Mouse (Mus musculus): ENCODE measurements around the gene Ero1lb. TPM values are rescaled to one million over a fixed set of nuclear protein-coding genes. Genes with fewer than 3 reads are reported as not detected.
A peak's percentile ranks its signal among the peaks of the same experiment; 100 is the strongest.
"Not testable (repeated sequence)": the region's sequence is repeated elsewhere in the genome, so short reads cannot be mapped to it uniquely, and the experiment has no call there.

Ero1lb gene
- total RNA-seq, 2 experiments from 2014 or later: 1.1 to 1.4 TPM

DNA sequence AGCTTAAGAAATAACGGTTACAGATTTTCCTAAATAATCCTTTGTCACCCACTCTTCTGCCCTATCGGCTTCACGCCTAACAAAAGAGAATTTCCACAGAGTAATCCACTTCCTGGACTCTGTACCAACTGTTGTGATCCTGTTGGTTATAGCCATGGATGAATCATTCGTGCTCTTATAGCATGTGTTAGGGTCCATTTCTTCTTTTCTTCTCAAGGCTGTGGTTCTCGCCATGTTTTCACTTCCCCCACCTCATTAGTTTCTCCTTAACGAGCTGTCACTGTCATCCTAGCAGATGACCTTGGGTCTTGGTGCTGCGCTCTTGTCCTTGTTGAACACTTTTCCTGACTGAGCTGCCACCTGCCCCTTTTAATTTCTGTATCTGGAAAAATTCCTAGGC is 4.1 kb downstream of the Ero1lb start:
- DNase-seq (ENCODE audit: low spot score in 2 of 2): no peak

GRCm38 (mm10) chr13:12574979-12575536 is 9.4 kb downstream of the Ero1lb start:
- no peak for DNase-seq (ENCODE audit: low spot score in 2 of 2)

DNA sequence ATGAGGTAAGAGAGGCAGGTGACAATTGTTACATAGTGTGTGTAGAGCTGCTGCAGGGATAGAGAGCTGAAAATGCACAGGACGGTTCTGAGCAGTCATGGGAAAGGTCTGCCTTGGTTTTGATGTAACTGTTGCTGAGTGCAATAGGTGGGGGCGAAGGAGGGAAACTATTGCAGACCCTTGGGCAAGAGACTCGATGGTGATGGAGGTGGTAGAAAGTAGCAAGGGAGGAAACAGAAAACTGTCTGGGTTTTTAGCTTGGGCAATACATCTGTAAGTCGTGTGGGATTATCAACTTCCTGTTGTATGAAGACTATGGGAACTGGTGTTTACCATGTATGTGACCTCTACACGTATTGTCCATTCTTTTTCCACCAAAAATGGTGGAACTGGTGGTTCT is 12.5 kb downstream of the Ero1lb start:
- no peak for DNase-seq (ENCODE audit: low spot score in 2 of 2)

GRCm38 (mm10) chr13:12589003-12589402 is 23.3 kb downstream of the Ero1lb start:
- peak in 1 of 2 experiments; percentile 31 for DNase-seq (ENCODE audit: low spot score in 2 of 2)

- DNase-seq (ENCODE audit: low spot score in 2 of 2): not testable (repeated sequence)
Measured at GRCm38 (mm10) chr13:12597075-12597474, 31.4 kb downstream of the Ero1lb start.

DNA sequence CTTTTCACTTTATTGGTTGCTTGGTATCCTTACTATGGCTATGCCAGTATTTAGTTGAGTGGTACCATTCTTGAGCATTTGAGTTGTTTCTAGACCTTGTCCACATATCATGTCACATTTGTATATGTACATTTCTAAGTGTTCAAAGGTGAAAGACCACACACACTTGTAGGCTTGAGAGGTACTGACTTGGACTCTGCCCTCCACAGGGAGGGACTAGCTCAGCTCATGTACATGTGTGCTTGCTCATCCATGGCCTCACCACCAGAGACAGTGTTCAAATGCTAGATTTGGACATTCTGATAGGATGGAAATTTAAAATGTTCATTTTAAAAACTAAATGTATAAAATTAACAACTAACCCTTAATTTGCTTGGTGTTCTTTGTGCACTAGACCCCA is 44.5 kb downstream of the Ero1lb start:
- not testable (repeated sequence) for DNase-seq (ENCODE audit: low spot score in 2 of 2)

- DNase-seq (ENCODE audit: low spot score in 2 of 2): not testable (repeated sequence)
Measured at GRCm38 (mm10) chr13:12614026-12614425, 48.4 kb downstream of the Ero1lb start.

- not testable (repeated sequence) for DNase-seq (ENCODE audit: low spot score in 2 of 2)
Measured at GRCm38 (mm10) chr13:12614591-12614990, 48.9 kb downstream of the Ero1lb start.

GRCm38 (mm10) chr13:12615014-12615413 is 49.3 kb downstream of the Ero1lb start:
- DNase-seq (ENCODE audit: low spot score in 2 of 2): not testable (repeated sequence)

GRCm38 (mm10) chr13:12616489-12616888 is 50.8 kb downstream of the Ero1lb start:
- not testable (repeated sequence) for DNase-seq (ENCODE audit: low spot score in 2 of 2)

DNA sequence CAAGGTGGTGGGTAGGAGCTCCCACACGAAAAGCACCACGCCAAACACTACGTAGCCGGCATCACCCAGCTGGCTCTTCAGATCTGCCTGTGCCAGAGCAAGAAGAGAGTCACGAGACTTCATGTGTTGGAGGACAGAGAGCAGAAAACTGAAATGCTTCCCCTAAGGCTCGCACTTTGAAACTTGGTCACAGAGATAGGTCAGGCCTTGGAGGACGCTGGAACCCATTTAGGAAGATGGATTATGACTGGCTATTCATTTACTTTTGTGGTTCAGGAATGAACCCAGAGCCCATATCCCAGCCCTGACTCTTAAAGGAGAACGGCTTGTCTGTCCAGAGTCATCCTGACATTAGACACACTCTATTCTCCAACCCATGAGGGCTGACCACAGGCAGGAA is 54.1 kb downstream of the Ero1lb start:
- DNase-seq (ENCODE audit: low spot score in 2 of 2): not testable (repeated sequence)

DNA sequence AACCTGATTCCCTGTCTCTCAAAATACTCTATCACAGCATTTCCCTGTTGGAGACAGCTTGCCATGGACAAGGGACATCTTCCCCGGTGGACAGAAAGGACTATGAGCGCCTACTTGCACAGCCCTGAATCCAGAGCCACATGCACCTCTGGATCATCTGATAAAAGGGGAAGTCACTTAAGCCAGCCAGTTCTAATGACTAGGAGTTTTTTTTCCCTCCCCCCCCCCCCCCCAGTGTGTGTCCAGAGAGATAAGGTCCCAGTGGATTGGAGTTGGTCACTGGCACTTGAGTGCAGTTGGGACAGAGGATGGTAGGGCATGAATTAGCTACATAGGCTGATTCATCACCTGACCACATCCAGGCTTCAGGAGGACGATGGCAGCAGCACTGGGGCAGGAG is 60.4 kb downstream of the Ero1lb start:
- DNase-seq (ENCODE audit: low spot score in 2 of 2): not testable (repeated sequence)

DNA sequence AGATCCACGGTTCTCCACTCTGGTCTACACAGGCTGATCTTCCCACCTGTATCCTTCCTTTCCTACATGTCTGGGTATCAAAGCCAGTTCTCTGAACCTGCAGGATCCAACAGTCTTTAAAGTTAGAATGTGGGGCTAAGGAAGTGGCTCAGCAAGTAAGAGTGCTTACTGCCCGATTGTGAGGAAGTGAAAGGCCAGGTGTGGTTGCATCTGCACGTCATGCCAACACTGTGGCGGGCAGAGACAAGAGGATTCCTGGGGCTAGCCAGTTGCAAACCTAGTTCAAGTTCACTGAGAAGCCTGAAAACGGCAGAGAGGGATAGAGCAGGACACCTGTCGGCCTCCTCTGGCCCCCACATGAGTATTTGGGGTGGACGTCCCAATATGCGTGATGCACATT is 62.1 kb downstream of the Ero1lb start:
- not testable (repeated sequence) for DNase-seq (ENCODE audit: low spot score in 2 of 2)

DNA sequence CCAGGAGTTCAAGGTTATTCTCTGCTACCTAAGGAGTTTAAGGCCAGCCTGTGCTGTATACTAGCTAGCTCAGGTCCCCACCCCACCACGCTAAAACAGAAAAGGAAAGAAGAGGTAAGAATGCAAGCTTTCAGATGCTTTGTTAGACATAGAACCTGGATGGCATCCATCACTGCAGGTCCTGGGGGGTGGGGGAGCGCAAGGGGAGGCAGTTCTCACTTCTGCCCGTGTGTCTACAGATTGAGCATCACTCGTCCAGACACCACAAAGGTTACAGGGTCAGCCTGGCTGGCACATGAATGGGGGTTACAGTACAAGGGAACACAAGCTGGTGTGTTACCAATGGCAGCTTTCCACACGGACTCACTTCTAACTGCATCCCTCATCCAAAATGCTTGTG is 62.5 kb downstream of the Ero1lb start:
- DNase-seq (ENCODE audit: low spot score in 2 of 2): not testable (repeated sequence)

GRCm38 (mm10) chr13:12630252-12630651 is 64.6 kb downstream of the Ero1lb start:
- DNase-seq (ENCODE audit: low spot score in 2 of 2): not testable (repeated sequence)

GRCm38 (mm10) chr13:12634941-12635588 is 69.4 kb downstream of the Ero1lb start:
- DNase-seq (ENCODE audit: low spot score in 2 of 2): not testable (repeated sequence)

DNA sequence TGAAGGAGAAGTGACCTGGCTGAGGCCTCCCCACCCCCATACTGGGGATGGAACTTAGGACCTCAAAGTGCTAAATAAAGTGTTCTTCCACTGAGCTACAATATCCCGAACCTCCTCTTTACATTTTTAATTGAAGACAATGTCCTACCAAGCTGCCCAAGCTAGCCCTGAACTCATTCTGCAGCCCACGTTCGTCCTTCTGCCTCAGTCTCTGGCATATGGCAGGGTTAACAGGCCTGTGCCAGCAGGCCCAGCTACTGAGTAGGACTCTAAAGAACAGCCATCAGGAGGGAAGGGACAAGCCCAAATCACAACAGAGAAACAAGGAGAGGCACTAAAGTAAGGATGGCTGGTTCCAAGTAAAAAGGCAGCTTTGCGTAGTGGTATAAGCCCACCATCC is 77.1 kb downstream of the Ero1lb start:
- not testable (repeated sequence) for DNase-seq (ENCODE audit: low spot score in 2 of 2)

DNA sequence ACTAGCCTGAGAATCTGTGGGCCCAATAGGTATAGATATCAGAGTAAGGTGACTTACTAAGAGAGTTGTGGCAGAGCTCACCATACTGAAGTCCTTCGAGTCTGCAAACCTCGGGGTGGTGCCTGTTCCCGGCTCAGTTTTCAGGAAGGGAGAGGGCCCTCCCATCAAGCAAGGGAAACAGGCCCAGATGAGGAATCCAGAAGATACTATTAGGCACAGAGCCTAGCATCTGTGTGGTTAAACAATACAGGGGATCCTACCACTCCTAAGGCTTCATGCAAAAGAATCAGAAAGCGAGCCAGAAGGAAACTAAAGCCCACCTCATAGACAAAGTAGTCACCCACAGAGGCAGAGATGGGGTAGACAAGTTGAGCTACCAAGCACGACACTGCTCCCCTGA is 81.0 kb downstream of the Ero1lb start:
- DNase-seq (ENCODE audit: low spot score in 2 of 2): not testable (repeated sequence)

DNA sequence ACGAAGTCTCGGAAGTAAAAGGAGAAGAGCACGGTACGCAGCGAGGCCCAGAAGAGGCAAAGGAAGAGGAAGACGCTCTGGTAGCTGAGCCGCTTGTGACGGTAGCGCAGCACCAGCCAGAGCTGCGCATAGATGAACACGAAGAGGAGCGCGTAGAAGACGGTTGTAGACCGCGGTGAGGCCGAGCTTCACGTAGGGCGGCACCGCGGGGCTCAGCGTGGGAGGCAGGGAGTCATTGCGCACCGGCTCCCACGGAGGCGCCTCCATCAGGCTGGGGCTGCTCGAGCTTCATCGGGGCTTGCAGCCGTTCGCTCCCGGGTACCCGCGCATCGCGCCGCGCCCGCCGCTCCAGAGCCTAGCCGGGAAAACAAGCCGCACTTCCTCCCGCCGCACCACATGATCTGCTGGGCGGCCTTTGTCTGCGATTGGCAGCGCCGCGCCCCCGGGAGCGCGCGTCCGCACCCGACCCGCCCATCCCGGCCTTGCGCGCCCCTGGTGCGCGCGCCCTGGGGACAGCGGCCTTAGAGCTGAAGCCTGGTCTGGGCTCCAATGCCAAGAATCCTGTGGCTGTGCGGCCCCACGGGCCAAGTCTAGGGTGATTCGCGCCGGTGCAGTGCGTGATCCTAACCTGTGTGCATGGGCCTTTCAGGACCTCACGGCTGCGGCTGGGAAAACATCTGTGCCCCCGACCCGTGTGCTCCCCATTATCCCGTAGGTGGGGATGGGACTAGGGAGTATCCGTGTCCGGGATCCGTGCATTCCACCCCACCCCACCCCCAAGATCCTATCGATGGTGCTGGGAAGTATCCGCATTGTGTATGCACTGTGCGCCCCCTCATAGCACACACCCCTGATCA is 84.6 kb downstream of the Ero1lb start:
- peak; percentile 48 to 64 for DNase-seq (ENCODE audit: low spot score in 2 of 2)

DNA sequence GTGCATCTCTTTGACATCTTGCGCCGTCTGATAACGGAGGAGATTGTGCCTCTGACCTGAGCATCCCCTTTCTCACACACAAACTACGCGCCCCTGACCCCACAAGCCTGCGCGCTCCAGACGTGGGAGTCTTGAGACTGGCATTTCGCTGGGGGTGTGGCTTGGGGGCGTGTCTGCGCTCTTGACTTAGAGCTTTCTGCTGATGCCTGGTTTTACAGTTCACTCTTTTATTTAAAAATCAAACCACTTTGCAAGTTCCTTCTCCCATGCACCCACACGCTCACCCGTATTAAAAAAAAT is 85.2 kb downstream of the Ero1lb start:
- peak in 1 of 2 experiments; percentile 52 for DNase-seq (ENCODE audit: low spot score in 2 of 2)
